Mouse (Mus musculus): ENCODE measurements around the gene Ctr9. TPM values are rescaled to one million over a fixed set of nuclear protein-coding genes. Genes with fewer than 3 reads are reported as not detected.

Gene Ctr9
- 56.3 and 61.6 TPM in 2 replicates for total RNA-seq (2014; fragmentation: Nextera tagmentation)
- total RNA-seq (2017), result 67.6 and 78.4 TPM in 2 replicates

GRCm38 (mm10) chr7:111028281-111029045, at the start of gene Ctr9:
Ctr9 (plus strand) TSS chr7:111028951.
- peak; percentile 91 for ATAC-seq (replicated peaks; ENCODE audit: poor library complexity, severe bottlenecking)

- ATAC-seq (replicated peaks; ENCODE audit: poor library complexity, severe bottlenecking), result no peak
Observed at GRCm38 (mm10) chr7:110981036-110981435, 47.7 kb upstream of the Ctr9 start.

DNA sequence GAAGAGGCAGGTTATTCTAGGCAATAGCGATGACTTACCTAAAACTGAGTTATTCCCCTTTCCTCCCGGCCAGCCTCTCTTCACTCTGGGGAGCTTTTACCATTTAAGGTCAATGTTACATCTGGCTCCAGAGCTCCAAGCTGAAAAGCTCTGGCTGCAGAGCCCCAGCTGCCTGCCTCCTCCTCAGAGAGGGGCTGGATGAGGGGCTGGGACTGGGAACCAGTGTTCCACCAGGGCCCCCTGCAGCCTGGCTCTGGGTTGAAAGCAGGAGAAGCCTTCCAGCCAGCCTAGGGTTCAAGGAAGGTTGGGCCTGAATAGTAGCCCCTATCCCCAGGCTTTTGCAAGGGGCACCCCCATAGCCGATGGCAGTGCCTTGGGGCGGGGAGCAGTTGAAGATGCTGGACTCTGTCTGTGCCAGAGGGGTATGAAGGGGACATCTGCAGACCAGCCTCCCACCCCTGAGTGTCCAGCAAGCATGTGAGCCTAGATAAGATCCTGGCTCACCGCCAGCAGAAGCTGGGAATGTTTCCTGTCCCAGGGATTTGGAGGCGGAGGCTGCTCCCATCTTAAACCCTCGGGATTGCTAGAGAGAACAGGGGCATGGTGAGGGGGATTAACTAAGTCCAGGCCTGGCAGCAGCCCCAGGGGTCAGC, 46.6 kb upstream of the Ctr9 start, which contains the start of gene Mrvi1:
TSS of gene Mrvi1 (minus strand) at position 409 of the 653 bp plus-strand sequence.
- ATAC-seq (replicated peaks; ENCODE audit: poor library complexity, severe bottlenecking), result no peak

DNA sequence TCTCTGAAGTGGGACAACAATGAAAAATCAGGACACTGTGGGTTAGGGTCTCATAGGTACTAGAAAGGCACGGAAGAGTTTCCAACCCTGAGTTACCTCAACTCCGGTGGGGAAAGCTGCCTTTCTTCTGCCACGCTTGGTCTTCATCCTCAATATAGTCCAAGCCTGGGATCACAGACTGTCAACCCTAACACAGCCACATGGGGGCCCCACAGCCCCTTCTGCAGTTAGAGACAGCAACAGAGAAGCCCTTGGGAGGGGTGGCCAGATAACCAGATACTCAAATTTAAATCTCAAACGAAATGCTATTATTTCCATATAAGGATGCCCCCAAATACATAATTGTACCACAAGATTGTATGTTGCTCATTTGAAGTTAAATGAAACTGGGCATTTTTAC, 46.0 kb upstream of the Ctr9 start:
- ATAC-seq (replicated peaks; ENCODE audit: poor library complexity, severe bottlenecking), result peak; percentile 79

DNA sequence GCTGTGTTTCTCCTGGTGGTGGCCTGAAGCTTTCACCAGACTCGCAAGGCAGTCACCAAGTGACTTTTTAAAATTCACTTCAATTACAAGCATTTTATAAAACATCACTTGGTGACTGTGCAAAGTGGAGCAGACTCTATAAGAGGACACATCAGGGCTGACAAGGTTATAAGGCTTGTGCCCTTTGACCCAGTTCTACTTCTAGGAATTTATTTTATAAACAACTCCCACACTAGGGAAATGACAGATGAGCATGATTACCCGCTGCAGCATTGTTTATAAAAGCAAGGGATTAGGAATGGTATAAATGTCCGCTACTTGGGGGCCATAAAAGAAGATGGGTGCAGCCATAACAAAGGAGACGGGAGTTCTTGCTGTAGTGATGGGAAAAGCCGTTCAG, 45.1 kb upstream of the Ctr9 start:
- ATAC-seq (replicated peaks; ENCODE audit: poor library complexity, severe bottlenecking), result no peak

DNA sequence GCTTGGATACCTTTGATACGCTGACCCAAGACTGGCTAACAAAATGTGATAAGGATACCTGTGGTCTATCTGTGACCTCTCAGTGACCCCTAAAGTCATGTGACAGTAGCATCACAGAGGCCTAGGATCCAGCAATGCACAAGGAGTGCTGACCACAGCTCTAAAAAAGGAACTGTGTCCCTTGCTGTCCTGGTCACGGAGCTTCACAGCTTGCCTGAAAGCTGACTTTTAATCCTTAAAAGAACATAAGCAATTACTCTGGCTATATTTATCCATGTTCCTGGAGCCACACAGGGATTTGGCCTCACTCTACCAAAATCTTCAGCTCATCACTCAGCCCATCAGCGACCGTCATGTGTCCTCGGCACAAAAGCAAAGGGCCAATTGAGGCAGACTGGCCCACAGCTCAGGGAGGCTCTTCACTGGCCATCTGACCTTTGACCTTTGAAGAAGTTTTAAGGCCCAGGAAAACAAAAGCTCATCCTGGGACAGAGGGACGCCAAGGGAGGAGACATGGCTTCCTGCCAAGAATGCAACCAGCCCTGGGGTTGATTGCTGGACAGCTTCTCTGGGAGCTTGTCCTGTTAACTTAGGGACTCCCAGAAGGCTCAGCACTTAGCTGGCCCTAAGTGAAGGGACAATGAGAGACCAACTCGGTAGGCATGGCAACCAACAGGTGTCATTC, 43.0 kb upstream of the Ctr9 start:
- ATAC-seq (replicated peaks; ENCODE audit: poor library complexity, severe bottlenecking), result no peak; the same call in 1 of the 2 replicates

- no peak for ATAC-seq (replicated peaks; ENCODE audit: poor library complexity, severe bottlenecking)
Observed at GRCm38 (mm10) chr7:110988081-110988480, 40.7 kb upstream of the Ctr9 start.

GRCm38 (mm10) chr7:110989286-110989879, 39.4 kb upstream of the Ctr9 start:
- ATAC-seq (replicated peaks; ENCODE audit: poor library complexity, severe bottlenecking), result no peak

- no peak for ATAC-seq (replicated peaks; ENCODE audit: poor library complexity, severe bottlenecking)
Observed at GRCm38 (mm10) chr7:110990356-110991220, 38.2 kb upstream of the Ctr9 start.

DNA sequence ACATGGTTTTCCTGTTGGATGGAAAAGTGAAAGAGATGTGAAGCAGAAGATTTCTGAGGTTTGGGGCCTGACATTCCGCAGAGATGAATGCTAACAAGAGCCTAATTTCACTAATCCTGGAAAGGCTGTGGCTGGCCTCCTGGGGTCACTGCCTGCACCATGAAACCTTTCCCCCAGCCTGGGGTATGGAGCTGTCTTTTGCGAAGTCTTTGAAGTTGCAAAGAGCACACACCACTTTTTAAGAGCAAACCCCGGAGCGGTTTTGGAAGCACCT, 37.6 kb upstream of the Ctr9 start:
- ATAC-seq (replicated peaks; ENCODE audit: poor library complexity, severe bottlenecking), result no peak

DNA sequence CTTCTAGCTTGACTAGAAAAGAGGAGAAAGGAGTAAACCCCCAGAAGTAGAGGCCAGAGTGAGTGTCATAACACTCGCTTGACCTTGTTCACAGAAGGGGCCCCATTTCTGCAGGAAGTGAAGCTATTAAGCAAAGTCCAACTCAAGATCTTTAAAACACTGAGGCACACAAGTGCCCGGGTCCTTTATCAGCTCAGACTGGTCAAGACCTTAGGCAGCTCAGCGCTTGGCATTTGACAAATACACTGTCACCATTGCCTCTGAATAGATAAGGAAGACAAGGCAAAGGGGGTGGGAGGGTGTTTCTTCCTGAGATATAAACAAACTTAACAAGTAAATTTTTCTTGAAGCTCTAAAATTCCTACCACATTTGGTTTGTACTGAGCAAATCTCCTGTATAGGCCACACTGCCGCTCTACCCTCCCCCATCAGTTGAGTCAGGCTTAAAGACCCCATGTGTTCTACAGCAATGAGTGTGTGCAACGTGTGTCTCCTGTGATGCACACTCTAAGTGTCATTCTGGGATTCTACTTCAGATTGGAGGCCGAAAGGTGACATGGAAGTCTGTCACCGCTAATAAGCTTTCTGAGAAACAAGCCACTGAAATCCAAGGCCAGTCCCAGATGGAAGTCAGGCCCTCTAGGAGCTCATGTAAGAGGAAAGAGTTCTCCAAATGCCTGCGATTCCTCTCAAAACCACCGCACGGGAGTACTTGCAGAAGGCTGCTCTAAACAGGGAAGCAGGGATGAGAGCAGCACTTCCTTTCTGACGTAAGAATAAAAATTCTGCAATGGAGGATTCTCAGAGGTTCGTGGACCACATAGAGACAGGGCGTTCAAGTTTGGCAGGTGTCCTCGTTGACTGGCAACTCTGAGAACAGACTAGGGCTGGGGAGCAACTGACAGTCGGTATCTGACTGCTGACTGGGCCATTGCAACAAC, 29.6 kb upstream of the Ctr9 start:
- ATAC-seq (replicated peaks; ENCODE audit: poor library complexity, severe bottlenecking), result peak; percentile 81

DNA sequence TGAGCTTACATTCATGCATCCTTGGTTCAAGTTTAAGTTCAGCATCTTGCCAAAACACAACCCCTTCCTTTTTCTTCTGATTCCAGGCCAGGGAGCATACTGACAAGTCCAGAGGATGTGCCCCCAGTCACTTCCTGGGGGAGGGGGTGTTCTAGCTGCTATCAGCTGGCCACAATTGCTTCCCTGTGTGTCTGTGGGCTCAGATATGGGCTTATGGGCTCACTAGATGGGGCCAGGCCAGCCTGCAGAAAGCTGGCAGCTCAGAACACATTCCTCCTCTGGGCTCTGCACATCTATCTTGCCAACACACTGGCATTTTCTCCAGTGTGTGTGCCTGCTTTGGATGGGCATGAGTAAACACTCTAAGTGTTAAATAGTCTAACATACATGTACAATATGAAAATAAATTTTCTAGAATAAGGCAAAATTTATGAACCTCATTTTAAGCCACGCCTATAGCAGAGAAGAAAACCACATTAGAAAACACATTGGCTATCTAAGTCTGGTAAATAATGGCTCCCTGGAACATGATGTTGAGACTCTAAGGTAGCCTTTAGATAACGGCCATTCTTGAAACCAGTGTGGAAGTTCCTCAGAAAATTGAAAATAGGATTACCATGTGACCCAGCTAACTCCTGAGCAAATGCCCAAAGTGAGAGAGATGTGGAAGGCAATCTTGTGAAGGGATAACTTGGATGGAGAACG, 24.5 kb upstream of the Ctr9 start:
- no peak for ATAC-seq (replicated peaks; ENCODE audit: poor library complexity, severe bottlenecking)

GRCm38 (mm10) chr7:111014039-111014605, 14.6 kb upstream of the Ctr9 start:
- ATAC-seq (replicated peaks; ENCODE audit: poor library complexity, severe bottlenecking), result peak; percentile 86

- peak; percentile 90 for ATAC-seq (replicated peaks; ENCODE audit: poor library complexity, severe bottlenecking)
Observed at GRCm38 (mm10) chr7:111014893-111015292, 13.9 kb upstream of the Ctr9 start.

- no peak for ATAC-seq (replicated peaks; ENCODE audit: poor library complexity, severe bottlenecking)
Observed at GRCm38 (mm10) chr7:111015731-111016130, 13.0 kb upstream of the Ctr9 start.

DNA sequence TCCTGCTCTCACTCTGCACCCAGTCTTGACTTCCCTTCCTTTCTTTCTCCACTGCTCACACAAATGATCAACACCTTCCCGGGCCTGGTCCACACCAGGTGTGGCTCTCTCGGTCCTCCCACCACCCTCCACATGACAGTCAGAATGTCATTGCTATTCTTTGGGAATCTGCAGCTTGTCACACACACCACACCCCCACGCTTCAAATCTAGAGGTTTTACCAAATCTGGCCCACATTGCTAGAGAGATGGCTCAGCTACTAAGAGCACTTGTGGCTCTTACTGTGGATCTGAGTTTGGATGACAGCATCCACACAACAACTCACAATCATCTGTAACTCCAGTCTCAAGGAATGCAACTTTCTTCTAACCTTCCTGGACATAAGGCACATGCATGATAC, 11.8 kb upstream of the Ctr9 start:
- ATAC-seq (replicated peaks; ENCODE audit: poor library complexity, severe bottlenecking), result no peak

DNA sequence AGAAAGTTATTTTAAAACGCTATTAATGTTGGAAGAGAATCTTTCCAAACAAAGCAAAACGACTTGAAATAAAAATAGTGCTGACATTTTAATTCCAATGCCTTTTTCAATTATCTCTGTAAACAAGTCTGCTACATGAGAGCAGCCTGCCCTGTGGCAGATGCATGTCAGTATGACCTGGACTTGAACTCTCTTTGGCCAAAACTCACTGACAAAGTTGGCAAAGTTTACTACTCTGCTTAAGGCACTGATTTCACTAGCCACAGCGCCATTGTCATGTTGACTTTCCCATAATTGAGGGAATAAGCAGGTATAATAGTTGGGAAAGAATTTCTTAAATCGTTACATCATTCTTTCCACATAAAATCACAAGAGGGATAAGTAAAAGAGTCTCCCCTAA, 7.9 kb upstream of the Ctr9 start:
- no peak for ATAC-seq (replicated peaks; ENCODE audit: poor library complexity, severe bottlenecking)

DNA sequence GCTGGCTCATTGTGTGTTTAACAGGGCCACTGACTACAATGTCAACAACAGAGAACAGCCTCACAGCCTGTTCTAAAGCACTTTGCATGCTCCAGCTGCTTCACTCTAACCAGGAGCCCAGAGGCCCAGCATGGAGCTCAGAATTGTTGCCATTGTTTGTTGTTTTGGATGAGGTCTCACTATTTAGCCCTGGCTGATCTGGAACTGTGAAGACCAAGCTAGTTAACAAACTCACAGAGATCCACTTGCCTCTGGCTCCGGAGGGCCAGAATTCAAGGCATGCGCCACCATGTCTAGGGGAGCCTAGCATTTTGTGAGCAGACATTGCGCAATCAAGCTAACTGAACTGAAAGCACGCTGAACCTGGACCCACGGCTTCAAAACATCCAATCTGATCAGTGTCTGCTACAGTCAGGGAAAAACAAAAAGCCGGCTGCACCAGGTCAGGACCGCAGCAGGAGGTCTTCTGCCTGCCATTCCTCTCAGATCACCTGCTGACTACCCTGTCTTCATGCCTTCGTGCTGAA, 4.6 kb upstream of the Ctr9 start:
- peak; percentile 20; the same call in 1 of the 2 replicates for ATAC-seq (replicated peaks; ENCODE audit: poor library complexity, severe bottlenecking)

All from granulocyte monocyte progenitor cell, adult 5-6 weeks (primary cell).